Mouse (Mus musculus) liver, postnatal 0 days (tissue): ENCODE measurements around the gene Amacr.

Source experiments
- CTCF ChIP-seq: sonication (generic); IDR thresholded peaks from 2 replicates; pipeline ENCODE4 v1.5.1; 2016; ENCODE audit warnings: antibody characterized with exemption, low read depth
- EP300 ChIP-seq: IDR thresholded peaks from 2 replicates; pipeline ENCODE4 v1.6.1; 2016; ENCODE audit warnings: antibody characterized with exemption, low read depth, mild to moderate bottlenecking

DNA sequence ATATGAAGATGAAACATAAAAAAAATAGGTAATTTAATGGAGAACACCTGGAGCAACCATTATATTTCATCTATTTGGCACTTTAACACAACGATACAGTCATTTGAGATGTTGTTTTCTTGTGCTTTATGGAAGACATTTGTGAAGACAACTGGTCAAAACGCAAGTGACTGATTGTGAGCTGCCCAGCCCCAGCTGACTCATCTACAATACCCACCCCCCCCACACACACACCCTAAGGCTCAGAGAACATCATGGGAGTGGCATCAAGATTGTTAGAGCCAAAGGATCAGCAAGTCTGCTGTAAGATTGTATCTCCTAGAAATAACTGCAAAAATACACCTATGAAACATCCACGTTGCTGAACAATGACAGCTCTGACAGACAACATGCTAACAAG is 12.1 kb upstream of the Amacr start:
- no peak for TF ChIP-seq CTCF
- TF ChIP-seq EP300, result no peak
